Mouse (Mus musculus) E14TG2a.4 (cell line): ENCODE data around the gene Mbnl2.

Source experiments
- CTCF ChIP-seq: conservative IDR thresholded peaks from 2 replicates; pipeline ENCODE4 v1.5.1; 2014; ENCODE audit warnings: low read length
- NANOG ChIP-seq: IDR thresholded peaks from 2 replicates; pipeline ENCODE4 v1.6.1; 2014; ENCODE audit warnings: borderline replicate concordance, low read length, mixed read lengths
- POU5F1 ChIP-seq: IDR thresholded peaks from 2 replicates; pipeline ENCODE4 v1.6.1; 2014; ENCODE audit warnings: low read length, borderline replicate concordance

GRCm38 (mm10) chr14:120322041-120322440 lies 46.6 kb downstream of the Mbnl2 start:
- no peak for TF ChIP-seq CTCF
- TF ChIP-seq NANOG, result no peak
- TF ChIP-seq POU5F1, result no peak
